Mouse (Mus musculus): ENCODE data around the gene Hs3st4.

DNA sequence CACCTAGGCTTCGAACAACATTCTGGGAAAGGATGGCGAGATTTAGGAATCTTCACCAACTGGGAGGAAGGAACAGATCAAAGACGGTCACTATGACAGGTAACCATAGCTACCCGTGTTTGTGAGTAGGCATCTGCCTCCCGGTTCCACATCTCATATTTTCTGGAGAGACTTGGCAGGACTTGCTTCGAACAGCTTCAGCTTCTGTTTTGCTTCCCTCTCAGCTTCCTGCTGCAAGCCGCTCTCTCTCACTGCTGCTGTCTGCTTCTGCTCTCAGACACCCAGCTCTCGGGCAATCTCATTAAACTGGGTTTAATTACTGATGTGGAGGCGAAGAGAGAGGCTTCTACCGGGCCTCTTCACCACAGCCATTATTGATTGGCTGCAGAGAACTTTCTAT is 237.9 kb downstream of the Hs3st4 start:
- TF ChIP-seq CTCF (IDR thresholded peaks at IDR 0.05; ENCODE audit: control insufficient read depth, insufficient read depth, insufficient replicate concordance, low read depth, low read length) (no peak), POLR2A (IDR thresholded peaks at IDR 0.05; ENCODE audit: control insufficient read depth, low read depth, low read length) (no peak)

Data from testis, adult 2 months (tissue).